Mouse (Mus musculus): ENCODE results near the gene Cldn20. TPM values are rescaled to one million over a fixed set of nuclear protein-coding genes. Genes with fewer than 3 reads are reported as not detected.

Gene Cldn20
- not detected for polyA plus RNA-seq (2014; fragmentation: Illumina TruSeq; extraction: RNeasy Lipid Tissue Mini Kit (QIAGEN cat#74804); ENCODE audit: low read depth, low replicate concordance)

GRCm38 (mm10) chr17:3532254-3532653 is at the start of gene Cldn20:
Gene Cldn20, plus strand, starts transcription at chr17:3532554.

GRCm38 (mm10) chr17:3557331-3558311 is 25.3 kb downstream of the Cldn20 start, which contains the start of gene Tfb1m:
Gene Tfb1m, minus strand, starts transcription at chr17:3557781.

Other genes starting within 250 kb of the Cldn20 start
- 3.2 TPM for gene Tiam2, start 206.0 kb upstream of the Cldn20 start, polyA plus RNA-seq (2014; fragmentation: Illumina TruSeq; extraction: RNeasy Lipid Tissue Mini Kit (QIAGEN cat#74804); ENCODE audit: low read depth, low replicate concordance)
- 15.7 TPM for gene Tfb1m, start 25.2 kb downstream of the Cldn20 start, polyA plus RNA-seq (2014; fragmentation: Illumina TruSeq; extraction: RNeasy Lipid Tissue Mini Kit (QIAGEN cat#74804); ENCODE audit: low read depth, low replicate concordance)
- gene Nox3, start 163.7 kb downstream of the Cldn20 start, polyA plus RNA-seq (2014; fragmentation: Illumina TruSeq; extraction: RNeasy Lipid Tissue Mini Kit (QIAGEN cat#74804); ENCODE audit: low read depth, low replicate concordance), result not detected